Mouse (Mus musculus) midbrain, embryonic 11.5 days (tissue): Measurements from ENCODE around the gene Gm49403. TPM values are rescaled to one million over a fixed set of nuclear protein-coding genes. Genes with fewer than 3 reads are reported as not detected.
"Not testable (repeated sequence)": the region's sequence is repeated elsewhere in the genome, so short reads cannot be mapped to it uniquely, and the experiment has no call there.

Experiments used
- ATAC-seq: fragments of 200-750 bp; cut with Nextera tagmentation; 2 replicates; pipeline ENCODE4 v1.8.0; 2017; ENCODE audit warnings: moderate TSS enrichment, moderate library complexity; ENCODE audit not compliant: low FRiP score
- DNase-seq: peaks from one replicate; pipeline ENCODE4 v3.0.0; 2015; ENCODE audit warnings: low spot score; ENCODE audit errors: missing footprints
- H3K27ac ChIP-seq: fragments of 300-500 bp; sonication (generic); 2 replicates; pipeline ENCODE4 v1.5.1; 2014; ENCODE audit warnings: low read depth, low read length
- H3K27me3 ChIP-seq: fragments of 300-500 bp; sonication (generic); 2 replicates; pipeline ENCODE4 v1.6.1; 2014; ENCODE audit warnings: mild to moderate bottlenecking, low read length, moderate library complexity, mixed read lengths; ENCODE audit not compliant: control insufficient read depth, insufficient read depth
- H3K36me3 ChIP-seq: fragments of 300-500 bp; sonication (generic); 2 replicates; pipeline ENCODE4 v1.6.1; 2014; ENCODE audit warnings: mild to moderate bottlenecking, low read length, moderate library complexity, mixed read lengths; ENCODE audit not compliant: control insufficient read depth, insufficient read depth
- H3K4me1 ChIP-seq: fragments of 300-500 bp; sonication (generic); 2 replicates; pipeline ENCODE4 v1.6.1; 2014; ENCODE audit warnings: low read length; ENCODE audit not compliant: control insufficient read depth, insufficient read depth
- H3K4me2 ChIP-seq: fragments of 300-500 bp; sonication (generic); 2 replicates; pipeline ENCODE4 v1.6.1; 2014; ENCODE audit warnings: mild to moderate bottlenecking, moderate library complexity
- H3K4me3 ChIP-seq: fragments of 300-500 bp; sonication (generic); 2 replicates; pipeline ENCODE4 v1.5.1; 2014; ENCODE audit warnings: low read depth, low read length
- H3K9ac ChIP-seq: fragments of 300-500 bp; sonication (generic); 2 replicates; pipeline ENCODE4 v1.6.1; 2014; ENCODE audit warnings: low read length
- H3K9me3 ChIP-seq: fragments of 300-500 bp; sonication (generic); 2 replicates; pipeline ENCODE4 v1.6.1; 2016; ENCODE audit warnings: low read length; ENCODE audit not compliant: control insufficient read depth
- WGBS: fragments of 180-500 bp; shearing (Covaris S2); extraction: QIAGEN DNeasy Blood & Tissue Kit; methylation state at CpG from one replicate; pipeline ENCODE4 v1.1.7; 2014; 5-methylcytosine and 5-hydroxymethylcytosine counted together
- polyA plus RNA-seq: library from polyadenylated mRNA; unstranded; fragments of >200 nt; fragmentation: Nextera tagmentation; extraction: Ambion mirVana; gene quantifications from 2 replicates; pipeline ENCODE4 v1.2.1, GENCODE M21; 2014

Gene Gm49403
- polyA plus RNA-seq: not detected in 2 replicates

- H3K4me3 ChIP-seq: no peak within 1 kb of the TSS
- H3K36me3 ChIP-seq: no peaks in the 10 kb centered on the region
- H3K27me3 ChIP-seq: no peaks in the 10 kb centered on the region
- peaks cover 14% of the 10 kb centered on the region for H3K4me1 ChIP-seq
- H3K27ac ChIP-seq: no peak within 1 kb of the TSS
- DNase-seq: no peak
- no peak within 1 kb of the TSS for H3K4me2 ChIP-seq
- H3K9ac ChIP-seq: no peak within 1 kb of the TSS
- 64% methylated on average over 3 of the region's 3 CpGs for WGBS
- ATAC-seq: no peak
- H3K9me3 ChIP-seq: no peaks in the 10 kb centered on the region
These were observed at the start of gene Gm49403, which contains the start of gene Lbhd1 for GRCm38 (mm10) chr19:8883616-8884015. Gm49403 (plus strand) TSS chr19:8883930. Lbhd1 (plus strand) TSS chr19:8883732.

GRCm38 (mm10) chr19:8836327-8836726 is 47.4 kb upstream of the Gm49403 start:
- not testable (repeated sequence) for H3K4me2 ChIP-seq, H3K9me3 ChIP-seq, H3K27me3 ChIP-seq, H3K27ac ChIP-seq, H3K4me3 ChIP-seq, H3K9ac ChIP-seq, ATAC-seq
- DNase-seq: peak; percentile 86
- Histone ChIP-seq H3K36me3 (peaks cover 13% of the 10 kb centered on the region), H3K4me1 (peaks cover 27% of the 10 kb centered on the region)
- 96% methylated on average over 10 of the region's 10 CpGs for WGBS

- Histone ChIP-seq H3K4me3 (peak within 1 kb of the TSS; percentile 46), H3K4me2 (peak within 1 kb of the TSS; percentile 80), H3K4me1 (peaks cover 27% of the 10 kb centered on the region), H3K9ac (peak within 1 kb of the TSS; percentile 74), H3K27me3 (no peaks in the 10 kb centered on the region), H3K27ac (peak within 1 kb of the TSS; percentile 86), H3K36me3 (peaks cover 12% of the 10 kb centered on the region), H3K9me3 (no peaks in the 10 kb centered on the region)
- 1% methylated on average over 38 of the region's 38 CpGs for WGBS
- ATAC-seq (peak; percentile 79), DNase-seq (peak; percentile 98)
These were observed 46.4 kb upstream of the Gm49403 start, which contains the start of gene Bscl2 for GRCm38 (mm10) chr19:8837251-8837791. Bscl2 (plus strand) TSS chr19:8837467.

- no peaks in the 10 kb centered on the region for H3K9me3 ChIP-seq
- DNase-seq (no peak), ATAC-seq (peak; percentile 11; the same call in 1 of the 2 replicates)
- 16% methylated on average over 15 of the region's 15 CpGs for WGBS
- peak overlapping the region; percentile 46 for H3K4me3 ChIP-seq
- H3K27me3 ChIP-seq: no peaks in the 10 kb centered on the region
- peak overlapping the region; percentile 74 for H3K9ac ChIP-seq
- H3K4me2 ChIP-seq: peak overlapping the region; percentile 80
- H3K27ac ChIP-seq: peak overlapping the region; percentile 86
- peaks cover 7% of the 10 kb centered on the region for H3K36me3 ChIP-seq
- peaks cover 27% of the 10 kb centered on the region for H3K4me1 ChIP-seq
These were observed 45.5 kb upstream of the Gm49403 start for GRCm38 (mm10) chr19:8838041-8838730.

- peak within 1 kb of the TSS; percentile 74 for H3K9ac ChIP-seq
- peak within 1 kb of the TSS; percentile 46 for H3K4me3 ChIP-seq
- peak within 1 kb of the TSS; percentile 86 for H3K27ac ChIP-seq
- peak; percentile 83 for ATAC-seq
- H3K9me3 ChIP-seq: no peaks in the 10 kb centered on the region
- H3K27me3 ChIP-seq: no peaks in the 10 kb centered on the region
- peak within 1 kb of the TSS; percentile 80 for H3K4me2 ChIP-seq
- peaks cover 6% of the 10 kb centered on the region; the same call in 1 of the 2 replicates for H3K36me3 ChIP-seq
- DNase-seq: peak; percentile 95
- WGBS: 35% methylated on average over 11 of the region's 11 CpGs
- H3K4me1 ChIP-seq: peaks cover 27% of the 10 kb centered on the region
These were observed 44.4 kb upstream of the Gm49403 start, which contains the start of gene Gng3 for GRCm38 (mm10) chr19:8839103-8839907. Gng3 (minus strand) TSS chr19:8839194.

GRCm38 (mm10) chr19:8839908-8840791 is 43.6 kb upstream of the Gm49403 start:
- 18% methylated on average over 29 of the region's 29 CpGs for WGBS
- H3K27ac ChIP-seq: peak overlapping the region; percentile 56
- peak overlapping the region; percentile 46 for H3K4me3 ChIP-seq
- H3K36me3 ChIP-seq: 0 out of 2 replicates have a peak, but pooled peaks cover 2% of the 10 kb centered on the region
- ATAC-seq (peak; percentile 49), DNase-seq (peak; percentile 94)
- peaks cover 27% of the 10 kb centered on the region for H3K4me1 ChIP-seq
- H3K9me3 ChIP-seq: no peaks in the 10 kb centered on the region
- peak overlapping the region; percentile 74 for H3K9ac ChIP-seq
- peak overlapping the region; percentile 80 for H3K4me2 ChIP-seq
- H3K27me3 ChIP-seq: no peaks in the 10 kb centered on the region

GRCm38 (mm10) chr19:8841012-8841411 is 42.7 kb upstream of the Gm49403 start:
- Histone ChIP-seq H3K9ac (peak overlapping the region; percentile 74), H3K9me3 (no peaks in the 10 kb centered on the region), H3K4me2 (peak overlapping the region; percentile 80), H3K27ac (no peak overlapping the region), H3K4me3 (peak overlapping the region; percentile 46), H3K36me3 (peaks cover 2% of the 10 kb centered on the region; the same call in 1 of the 2 replicates), H3K4me1 (peaks cover 27% of the 10 kb centered on the region), H3K27me3 (no peaks in the 10 kb centered on the region)
- WGBS: 88% methylated on average over 7 of the region's 7 CpGs
- DNase-seq (no peak), ATAC-seq (no peak)

GRCm38 (mm10) chr19:8842961-8843360 is 40.8 kb upstream of the Gm49403 start:
- Histone ChIP-seq H3K27me3 (no peaks in the 10 kb centered on the region), H3K9ac (no peak overlapping the region), H3K27ac (no peak overlapping the region), H3K9me3 (no peaks in the 10 kb centered on the region), H3K4me2 (no peak overlapping the region), H3K4me3 (no peak overlapping the region), H3K4me1 (peaks cover 27% of the 10 kb centered on the region), H3K36me3 (peaks cover 12% of the 10 kb centered on the region; the same call in 1 of the 2 replicates)
- no peak for ATAC-seq
- 88% methylated on average over 6 of the region's 6 CpGs for WGBS
- no peak for DNase-seq
